Mouse (Mus musculus) hematopoietic stem cell, adult 5-6 weeks (primary cell): ENCODE measurements around the gene Grap2. TPM values are rescaled to one million over a fixed set of nuclear protein-coding genes. Genes with fewer than 3 reads are reported as not detected.

Experiments used
- ATAC-seq, 2 experiments: fragments of 125-278 bp in 1 of 2; replicated peaks in 1 of 2; 2 replicates each; pipeline ENCODE4 v1.8.0; 2016 to 2017; ENCODE audit warnings: inconsistent platforms in 2 of 2, mild to moderate bottlenecking in 2 of 2, moderate number of reproducible peaks in 2 of 2, low read depth in 1 of 2, moderate TSS enrichment in 1 of 2; ENCODE audit not compliant: low FRiP score in 2 of 2, poor library complexity in 2 of 2, severe bottlenecking in 2 of 2, insufficient read depth in 1 of 2, low TSS enrichment in 1 of 2
- total RNA-seq: library from RNA; stranded (forward); fragments of 172-1452, 232-1000 nt; gene quantifications from 2 replicates; pipeline ENCODE4 v1.2.3, GENCODE M21; 2017

The Grap2 gene
- total RNA-seq, 1 experiment from 2014 or later = 2.9 TPM

- ATAC-seq = no peak
Observed at GRCm38 (mm10) chr15:80648977-80649606, 76.7 kb downstream of the Grap2 start.

- ATAC-seq = no peak
Observed at GRCm38 (mm10) chr15:80650412-80650811, 78.0 kb downstream of the Grap2 start.

- ATAC-seq = no peak
Observed at GRCm38 (mm10) chr15:80653865-80654264, 81.5 kb downstream of the Grap2 start.

GRCm38 (mm10) chr15:80658815-80659471 is 86.5 kb downstream of the Grap2 start:
- ATAC-seq = no peak

DNA sequence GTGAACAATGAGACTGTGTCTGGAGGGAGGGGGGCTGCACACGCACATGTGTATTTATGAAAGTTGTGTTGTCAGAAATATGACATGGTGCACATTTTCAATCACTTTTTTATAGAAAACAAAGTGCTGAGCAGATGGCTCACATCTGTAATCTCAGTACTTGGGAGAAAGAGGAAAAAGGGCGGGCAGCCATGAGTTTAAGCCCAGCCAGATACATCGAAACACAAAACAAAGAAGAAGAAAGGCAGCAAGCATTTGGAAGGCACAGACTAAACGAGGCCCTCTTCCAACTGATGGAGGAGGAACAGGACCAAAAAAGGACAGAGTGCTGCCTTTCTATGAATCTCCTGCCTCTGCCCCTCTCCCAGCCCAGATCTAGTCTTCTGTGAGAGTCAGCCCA is 88.6 kb downstream of the Grap2 start:
- no peak for ATAC-seq

DNA sequence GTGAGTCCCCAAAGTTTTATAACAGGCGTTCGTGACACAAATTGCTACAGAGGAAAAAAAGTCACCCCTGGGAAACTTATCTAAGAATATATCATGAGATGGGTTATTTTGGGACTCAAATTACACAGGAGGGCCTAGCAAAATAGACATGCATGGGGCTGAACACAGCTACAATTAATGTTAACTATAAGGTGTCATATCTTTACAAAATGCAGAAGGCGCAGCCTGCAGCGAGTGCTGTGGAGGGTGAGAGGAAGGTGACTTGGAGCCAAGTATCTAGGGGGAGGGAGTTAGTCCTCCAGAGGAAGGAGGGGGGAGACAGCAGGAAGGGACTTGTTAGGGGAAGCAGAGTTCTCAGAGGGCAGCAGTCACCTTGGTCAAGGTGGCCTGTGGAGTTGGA is 92.0 kb downstream of the Grap2 start:
- no peak; a peak in 1 of 4 replicates for ATAC-seq

GRCm38 (mm10) chr15:80671295-80672252 is 99.2 kb downstream of the Grap2 start, which contains the start of gene Fam83f:
Fam83f (plus strand) TSS chr15:80671847.
- ATAC-seq = peak; percentile 22 to 56; a peak in 3 of 4 replicates

DNA sequence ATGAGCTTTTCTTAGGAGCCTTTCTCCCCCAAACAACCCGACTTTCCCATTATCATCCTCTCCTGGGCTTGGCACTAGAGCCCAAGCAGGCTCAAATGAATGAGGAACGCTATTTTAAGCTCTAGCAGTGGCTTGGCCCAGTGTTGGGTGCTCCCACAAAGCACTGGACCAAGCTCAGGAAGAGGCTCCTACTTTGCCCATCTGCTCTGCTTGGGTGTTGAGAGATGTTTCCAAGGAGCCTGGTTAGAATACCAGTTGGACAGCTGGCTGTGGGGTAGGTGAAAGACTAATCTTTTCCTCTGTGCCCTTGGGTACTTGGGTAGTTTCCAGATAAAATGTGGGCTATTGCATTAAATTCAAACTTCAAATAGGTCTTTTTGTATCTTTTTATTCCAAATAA is 100.4 kb downstream of the Grap2 start:
- ATAC-seq = no peak

- ATAC-seq = no peak; a peak in 1 of 4 replicates
Observed at GRCm38 (mm10) chr15:80673337-80674095, 101.1 kb downstream of the Grap2 start.

DNA sequence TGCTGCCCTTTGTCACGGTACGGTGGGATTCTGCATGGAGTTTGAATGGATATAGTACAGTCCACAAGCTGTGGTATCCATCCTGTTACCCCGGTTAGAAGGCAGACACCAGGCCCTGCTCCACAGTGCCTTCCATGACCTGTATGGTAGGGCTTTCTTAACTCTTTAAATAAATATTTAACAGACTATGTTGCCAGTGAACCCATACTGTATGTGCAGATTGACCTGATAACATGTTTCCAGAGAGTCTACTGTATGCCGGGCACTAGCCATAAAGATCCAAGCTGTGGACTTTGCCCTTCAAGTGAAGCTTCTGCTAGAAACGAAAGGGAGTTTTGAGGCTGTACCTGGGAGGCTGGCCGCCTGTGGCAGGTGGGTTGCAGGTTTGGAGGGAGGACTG is 102.3 kb downstream of the Grap2 start:
- ATAC-seq = no peak

DNA sequence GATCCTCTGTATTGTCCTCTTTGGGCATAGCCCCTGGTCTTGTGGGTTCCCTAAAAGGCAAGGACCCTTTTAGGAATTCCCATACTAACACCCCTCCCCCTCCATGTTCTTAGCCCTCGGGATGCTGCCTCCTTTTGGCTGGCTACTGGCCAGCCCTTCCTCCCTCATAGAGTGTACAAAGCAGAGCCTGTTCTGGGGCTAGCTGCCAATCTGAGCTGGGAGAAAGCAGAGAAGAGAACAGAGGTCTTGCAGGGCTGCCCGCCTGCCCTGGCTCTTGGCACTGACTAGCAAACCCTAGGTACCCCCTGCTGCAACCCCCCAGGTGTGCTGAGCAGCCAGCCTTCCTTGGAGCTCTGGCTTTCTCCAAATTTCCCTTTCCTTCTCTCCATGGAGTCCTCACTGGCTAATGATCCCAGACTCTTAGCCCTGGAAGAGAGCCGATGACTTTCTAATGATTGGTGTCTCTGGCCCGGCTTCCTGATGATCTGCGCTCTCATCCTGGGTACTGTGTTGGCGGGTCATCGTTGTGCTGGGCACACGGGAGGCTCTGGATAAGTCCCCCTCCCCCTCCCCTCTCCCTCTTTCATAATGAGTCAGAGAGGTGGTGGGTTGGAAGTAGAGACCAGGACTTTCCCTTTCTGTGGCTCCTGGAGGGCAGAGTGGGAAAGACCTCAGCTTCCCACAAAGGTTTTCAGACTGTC is 107.3 kb downstream of the Grap2 start:
- no peak for ATAC-seq

DNA sequence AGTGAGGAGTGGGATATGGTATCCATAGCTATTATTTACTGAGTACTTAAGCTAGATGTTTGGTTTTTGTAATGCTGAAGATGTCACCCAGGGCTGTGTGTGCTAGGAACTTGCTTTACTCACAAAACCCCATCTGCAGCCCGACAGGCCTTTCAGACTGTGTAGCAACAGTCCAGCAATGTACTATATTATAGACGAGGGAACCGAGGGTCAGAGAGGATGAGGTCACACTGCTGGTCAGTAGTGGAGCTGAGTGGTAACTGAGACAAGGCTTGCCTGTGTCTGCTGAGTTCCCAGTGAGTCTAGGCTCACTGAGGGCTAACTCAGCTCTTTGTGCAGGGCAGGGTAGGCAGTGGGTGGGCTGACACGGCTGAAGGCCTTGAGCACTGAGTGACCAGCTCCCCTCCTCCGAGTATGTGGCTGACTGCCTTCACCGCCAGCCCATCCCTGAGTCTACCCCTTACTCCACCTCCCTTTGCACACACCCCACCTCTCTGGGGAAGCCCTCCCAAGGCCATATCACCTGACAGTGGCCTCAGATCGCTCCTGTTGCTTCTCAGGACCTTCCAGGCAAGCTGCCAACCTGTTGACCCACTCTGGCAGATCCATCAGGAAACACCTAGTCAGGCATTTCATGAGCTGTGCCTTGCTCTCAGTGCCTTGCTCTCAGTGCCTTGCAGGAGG is 108.1 kb downstream of the Grap2 start:
- ATAC-seq = no peak

GRCm38 (mm10) chr15:80681466-80681881 is 109.1 kb downstream of the Grap2 start:
- ATAC-seq = peak; percentile 38 to 68; a peak in 3 of 4 replicates

GRCm38 (mm10) chr15:80682343-80682742 is 109.9 kb downstream of the Grap2 start:
- no peak for ATAC-seq

DNA sequence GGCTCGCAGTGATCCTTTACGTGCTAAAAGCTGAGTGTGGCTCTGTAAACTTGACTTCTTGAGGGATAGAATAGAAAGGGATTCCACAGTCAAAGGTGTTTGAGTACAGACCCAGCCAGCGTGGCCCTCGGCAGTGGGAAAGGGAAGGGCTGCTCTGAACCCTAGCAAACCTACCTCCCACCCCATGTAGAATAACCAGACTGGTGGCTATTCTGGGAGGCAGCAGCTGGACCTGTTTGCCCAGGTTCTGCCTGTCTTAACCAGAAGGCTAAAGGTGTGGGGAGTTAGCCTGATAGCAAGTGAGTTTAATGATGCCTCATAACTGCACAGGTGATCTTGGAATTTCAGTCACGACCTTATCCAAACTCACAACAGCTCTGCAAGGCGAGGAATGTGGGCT is 110.8 kb downstream of the Grap2 start:
- no peak for ATAC-seq

DNA sequence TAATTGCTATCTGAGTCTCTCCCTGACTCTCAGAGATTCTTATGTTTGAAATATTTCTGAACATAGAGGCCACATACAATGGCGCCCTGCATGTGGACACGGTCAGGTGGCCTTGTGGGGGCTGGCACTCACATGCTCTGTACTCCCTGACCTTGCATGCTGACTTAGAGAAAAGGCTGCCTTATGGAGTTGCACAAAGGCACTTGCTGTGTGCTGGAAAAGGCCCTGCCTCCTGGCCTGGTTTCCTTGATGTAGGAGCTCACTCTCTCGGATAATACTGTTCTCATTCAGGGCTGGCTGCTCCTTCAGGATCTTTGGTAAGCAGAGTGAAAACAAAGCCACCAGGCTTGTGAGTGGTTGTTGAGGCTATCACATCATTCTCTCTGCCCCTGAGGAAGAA is 111.6 kb downstream of the Grap2 start:
- ATAC-seq = no peak
